Mouse (Mus musculus) spleen, postnatal 14 days (tissue): ENCODE results near the gene Togaram1.

Experiments
- DNase-seq, 2 experiments: peaks; one replicate each; pipeline ENCODE4 v3.0.0; 2021 to 2022; ENCODE audit warnings: low spot score in 2 of 2

Gene Togaram1

GRCm38 (mm10) chr12:65048799-65049198, 83.2 kb downstream of the Togaram1 start:
- no peak for DNase-seq

- DNase-seq, result no peak
Observed at GRCm38 (mm10) chr12:65058203-65058602, 92.6 kb downstream of the Togaram1 start.

GRCm38 (mm10) chr12:65061082-65061481, 95.5 kb downstream of the Togaram1 start:
- no peak for DNase-seq

GRCm38 (mm10) chr12:65065241-65065640, 99.6 kb downstream of the Togaram1 start:
- DNase-seq, result no peak

GRCm38 (mm10) chr12:65066234-65066633, 100.6 kb downstream of the Togaram1 start:
- DNase-seq, result no peak

- no peak for DNase-seq
Observed at GRCm38 (mm10) chr12:65068409-65068808, 102.8 kb downstream of the Togaram1 start.
